Mouse (Mus musculus): ENCODE data around the gene Msi2. TPM values are rescaled to one million over a fixed set of nuclear protein-coding genes. Genes with fewer than 3 reads are reported as not detected.

The Msi2 gene
- total and polyA plus RNA-seq, 2 experiments = 6.4 to 10.8 TPM

- H3K27me3 ChIP-seq (ENCODE audit: control insufficient read depth, insufficient read depth, low read length) = no peaks in the 10 kb centered on the region
- no peak for TF ChIP-seq POLR2A (IDR thresholded peaks at IDR 0.05; ENCODE audit: extremely low read depth, insufficient read depth, low read length)
- no peak for TF ChIP-seq CTCF (IDR thresholded peaks at IDR 0.05; ENCODE audit: low read depth, low read length)
- no peak overlapping the region for H3K27ac ChIP-seq (replicated peaks; ENCODE audit: insufficient read depth, low read depth, low read length)
- H3K36me3 ChIP-seq (ENCODE audit: control insufficient read depth, insufficient read depth, low read length) = no peaks in the 10 kb centered on the region
- no peak overlapping the region for H3K9ac ChIP-seq (ENCODE audit: low read depth, low read length)
- H3K79me2 ChIP-seq (ENCODE audit: control insufficient read depth, insufficient read depth, low read length) = peaks cover 11% of the 10 kb centered on the region; the same call in 1 of the 2 replicates
- no peak for DNase-seq (ENCODE audit: extremely low read depth, low read depth, low spot score)
- no peak overlapping the region for H3K4me3 ChIP-seq (ENCODE audit: insufficient read depth, low read depth, low read length)
- WGBS = 62% methylated on average over 7 of the region's 7 CpGs
- no peaks in the 10 kb centered on the region for H3K4me1 ChIP-seq (ENCODE audit: control insufficient read depth, insufficient read depth, low read length)
These were observed 91.0 kb downstream of the Msi2 start for GRCm38 (mm10) chr11:88627327-88627726.

- no peaks in the 10 kb centered on the region for H3K36me3 ChIP-seq (ENCODE audit: control insufficient read depth, insufficient read depth, low read length)
- no peaks in the 10 kb centered on the region for H3K4me1 ChIP-seq (ENCODE audit: control insufficient read depth, insufficient read depth, low read length)
- DNase-seq (ENCODE audit: extremely low read depth, low read depth, low spot score) = peak; percentile 48
- H3K27me3 ChIP-seq (ENCODE audit: control insufficient read depth, insufficient read depth, low read length) = no peaks in the 10 kb centered on the region
- H3K27ac ChIP-seq (replicated peaks; ENCODE audit: insufficient read depth, low read depth, low read length) = no peak overlapping the region
- TF ChIP-seq POLR2A (IDR thresholded peaks at IDR 0.05; ENCODE audit: extremely low read depth, insufficient read depth, low read length) (no peak), CTCF (IDR thresholded peaks at IDR 0.05; ENCODE audit: low read depth, low read length) (no peak)
- H3K4me3 ChIP-seq (ENCODE audit: insufficient read depth, low read depth, low read length) = no peak overlapping the region
- H3K9ac ChIP-seq (ENCODE audit: low read depth, low read length) = no peak overlapping the region
- WGBS = 77% methylated on average over 8 of the region's 8 CpGs
- peaks cover 11% of the 10 kb centered on the region; the same call in 1 of the 2 replicates for H3K79me2 ChIP-seq (ENCODE audit: control insufficient read depth, insufficient read depth, low read length)
These were observed 91.7 kb downstream of the Msi2 start for GRCm38 (mm10) chr11:88626576-88626975.

- no peak overlapping the region for H3K27ac ChIP-seq (replicated peaks; ENCODE audit: insufficient read depth, low read depth, low read length)
- no peak overlapping the region for H3K9ac ChIP-seq (ENCODE audit: low read depth, low read length)
- peaks cover 11% of the 10 kb centered on the region; the same call in 1 of the 2 replicates for H3K79me2 ChIP-seq (ENCODE audit: control insufficient read depth, insufficient read depth, low read length)
- H3K4me1 ChIP-seq (ENCODE audit: control insufficient read depth, insufficient read depth, low read length) = no peaks in the 10 kb centered on the region
- WGBS = 94% methylated on average over 9 of the region's 9 CpGs
- DNase-seq (ENCODE audit: extremely low read depth, low read depth, low spot score) = no peak
- H3K27me3 ChIP-seq (ENCODE audit: control insufficient read depth, insufficient read depth, low read length) = no peaks in the 10 kb centered on the region
- no peak for TF ChIP-seq POLR2A (IDR thresholded peaks at IDR 0.05; ENCODE audit: extremely low read depth, insufficient read depth, low read length)
- H3K36me3 ChIP-seq (ENCODE audit: control insufficient read depth, insufficient read depth, low read length) = no peaks in the 10 kb centered on the region
- H3K4me3 ChIP-seq (ENCODE audit: insufficient read depth, low read depth, low read length) = no peak overlapping the region
These were observed 92.3 kb downstream of the Msi2 start for GRCm38 (mm10) chr11:88626061-88626460.

- Histone ChIP-seq H3K27ac (replicated peaks; ENCODE audit: insufficient read depth, low read depth, low read length) (no peak overlapping the region), H3K9ac (ENCODE audit: low read depth, low read length) (no peak overlapping the region), H3K27me3 (ENCODE audit: control insufficient read depth, insufficient read depth, low read length) (no peaks in the 10 kb centered on the region), H3K79me2 (ENCODE audit: control insufficient read depth, insufficient read depth, low read length) (peaks cover 11% of the 10 kb centered on the region; the same call in 1 of the 2 replicates), H3K4me3 (ENCODE audit: insufficient read depth, low read depth, low read length) (no peak overlapping the region), H3K4me1 (ENCODE audit: control insufficient read depth, insufficient read depth, low read length) (peaks cover 4% of the 10 kb centered on the region), H3K36me3 (ENCODE audit: control insufficient read depth, insufficient read depth, low read length) (no peaks in the 10 kb centered on the region)
- whole genome bisulfite sequencing = 95% methylated on average over 14 of the region's 14 CpGs
- TF ChIP-seq POLR2A (IDR thresholded peaks at IDR 0.05; ENCODE audit: extremely low read depth, insufficient read depth, low read length) = no peak
- no peak for TF ChIP-seq CTCF (IDR thresholded peaks at IDR 0.05; ENCODE audit: low read depth, low read length)
- no peak for DNase-seq (ENCODE audit: extremely low read depth, low read depth, low spot score)
These were observed 93.2 kb downstream of the Msi2 start for GRCm38 (mm10) chr11:88625063-88625462.

GRCm38 (mm10) chr11:88624627-88625026 lies 93.7 kb downstream of the Msi2 start:
- peaks cover 4% of the 10 kb centered on the region for H3K4me1 ChIP-seq (ENCODE audit: control insufficient read depth, insufficient read depth, low read length)
- TF ChIP-seq CTCF (IDR thresholded peaks at IDR 0.05; ENCODE audit: low read depth, low read length) (no peak), POLR2A (IDR thresholded peaks at IDR 0.05; ENCODE audit: extremely low read depth, insufficient read depth, low read length) (no peak)
- H3K27me3 ChIP-seq (ENCODE audit: control insufficient read depth, insufficient read depth, low read length) = no peaks in the 10 kb centered on the region
- peaks cover 10% of the 10 kb centered on the region; the same call in 1 of the 2 replicates for H3K79me2 ChIP-seq (ENCODE audit: control insufficient read depth, insufficient read depth, low read length)
- H3K4me3 ChIP-seq (ENCODE audit: insufficient read depth, low read depth, low read length) = no peak overlapping the region
- no peaks in the 10 kb centered on the region for H3K36me3 ChIP-seq (ENCODE audit: control insufficient read depth, insufficient read depth, low read length)
- no peak for DNase-seq (ENCODE audit: extremely low read depth, low read depth, low spot score)
- no peak overlapping the region for H3K9ac ChIP-seq (ENCODE audit: low read depth, low read length)
- 93% methylated on average over 6 of the region's 6 CpGs for WGBS
- no peak overlapping the region for H3K27ac ChIP-seq (replicated peaks; ENCODE audit: insufficient read depth, low read depth, low read length)

GRCm38 (mm10) chr11:88623671-88624070 lies 94.6 kb downstream of the Msi2 start:
- TF ChIP-seq CTCF (IDR thresholded peaks at IDR 0.05; ENCODE audit: low read depth, low read length) (no peak), POLR2A (IDR thresholded peaks at IDR 0.05; ENCODE audit: extremely low read depth, insufficient read depth, low read length) (no peak)
- Histone ChIP-seq H3K4me1 (ENCODE audit: control insufficient read depth, insufficient read depth, low read length) (peaks cover 4% of the 10 kb centered on the region), H3K9ac (ENCODE audit: low read depth, low read length) (no peak overlapping the region), H3K36me3 (ENCODE audit: control insufficient read depth, insufficient read depth, low read length) (no peaks in the 10 kb centered on the region), H3K4me3 (ENCODE audit: insufficient read depth, low read depth, low read length) (no peak overlapping the region), H3K79me2 (ENCODE audit: control insufficient read depth, insufficient read depth, low read length) (peaks cover 3% of the 10 kb centered on the region; the same call in 1 of the 2 replicates), H3K27ac (replicated peaks; ENCODE audit: insufficient read depth, low read depth, low read length) (no peak overlapping the region), H3K27me3 (ENCODE audit: control insufficient read depth, insufficient read depth, low read length) (no peaks in the 10 kb centered on the region)
- WGBS = 59% methylated on average over 6 of the region's 6 CpGs
- no peak for DNase-seq (ENCODE audit: extremely low read depth, low read depth, low spot score)
